Comparison of ENCODE assay signal across 7 mouse cellular contexts in genomic region chr4:86749361-86749841, GRCm38 (mm10). TPM values are rescaled to one million over a fixed set of nuclear protein-coding genes. Genes with fewer than 3 reads are reported as not detected.
DNase-seq lines count a peak whose midpoint lies in the region; ATAC-seq and TF ChIP-seq lines count a peak whose summit lies in the region.

No protein-coding gene starts in this region.

- ATAC-seq in G1E (ENCODE audit: extremely low read depth, insufficient number of reproducible peaks, low FRiP score, poor library complexity, severe bottlenecking) = no peak
- no peak for ATAC-seq in embryonic facial prominence, embryonic 12.5 days (ENCODE audit: insufficient number of reproducible peaks, insufficient read depth, low FRiP score, low TSS enrichment)
- ATAC-seq in limb, embryonic 12.5 days (ENCODE audit: insufficient number of reproducible peaks, insufficient read depth, low FRiP score, low TSS enrichment, low read depth) = 0 out of 2 replicates have a peak, but pooled peaks have one; percentile 20
- ATAC-seq in midbrain, embryonic 16.5 days = no peak

- H3K9me3 ChIP-seq in G1E (replicated peaks) = no peaks in the 10 kb centered on the region
- H3K9me3 ChIP-seq in embryonic facial prominence, embryonic 12.5 days = no peaks in the 10 kb centered on the region
- H3K9me3 ChIP-seq in limb, embryonic 12.5 days = no peaks in the 10 kb centered on the region
- H3K9me3 ChIP-seq in midbrain, embryonic 16.5 days (replicated peaks; ENCODE audit: control insufficient read depth, low read length, poor library complexity, severe bottlenecking) = no peaks in the 10 kb centered on the region

- H3K4me1 ChIP-seq in G1E (ENCODE audit: insufficient read depth, low read depth, low read length) = peaks cover 35% of the 10 kb centered on the region
- peaks cover 16% of the 10 kb centered on the region for H3K4me1 ChIP-seq in embryonic facial prominence, embryonic 12.5 days
- H3K4me1 ChIP-seq in limb, embryonic 12.5 days (replicated peaks) = peaks cover 17% of the 10 kb centered on the region
- H3K4me1 ChIP-seq in midbrain, embryonic 16.5 days (ENCODE audit: control insufficient read depth, insufficient read depth, low read length) = peaks cover 14% of the 10 kb centered on the region

- H3K9ac ChIP-seq in embryonic facial prominence, embryonic 12.5 days = peak overlapping the region; percentile 94
- H3K9ac ChIP-seq in limb, embryonic 12.5 days (replicated peaks) = peak overlapping the region; percentile 95
- H3K9ac ChIP-seq in midbrain, embryonic 16.5 days (ENCODE audit: low read depth, low read length) = peak overlapping the region; percentile 97

- H3K4me3 ChIP-seq in G1E (ENCODE audit: low read depth, low read length) = peak overlapping the region; percentile 88
- H3K4me3 ChIP-seq in embryonic facial prominence, embryonic 12.5 days = peak overlapping the region; percentile 98
- peak overlapping the region; percentile 98 for H3K4me3 ChIP-seq in limb, embryonic 12.5 days (replicated peaks)
- peak overlapping the region; percentile 95 for H3K4me3 ChIP-seq in midbrain, embryonic 16.5 days (ENCODE audit: low read depth, low read length)

- under 1% methylated on average over 13 of the region's 13 CpGs for WGBS in embryonic facial prominence, embryonic 12.5 days
- 2% methylated on average over 13 of the region's 13 CpGs for WGBS in limb, embryonic 12.5 days
- WGBS in midbrain, embryonic 16.5 days = under 1% methylated on average over 13 of the region's 13 CpGs

- TF ChIP-seq CTCF in G1E (IDR thresholded peaks at IDR 0.05; ENCODE audit: low read depth, low read length) = no peak

- H3K36me3 ChIP-seq in G1E (replicated peaks) = peaks cover 7% of the 10 kb centered on the region
- H3K36me3 ChIP-seq in embryonic facial prominence, embryonic 12.5 days = no peaks in the 10 kb centered on the region
- no peaks in the 10 kb centered on the region for H3K36me3 ChIP-seq in limb, embryonic 12.5 days
- H3K36me3 ChIP-seq in midbrain, embryonic 16.5 days (ENCODE audit: control insufficient read depth, insufficient read depth, low read length) = no peaks in the 10 kb centered on the region

- H3K27ac ChIP-seq in embryonic facial prominence, embryonic 12.5 days = no peak overlapping the region
- H3K27ac ChIP-seq in limb, embryonic 12.5 days = no peak overlapping the region
- no peak overlapping the region for H3K27ac ChIP-seq in midbrain, embryonic 16.5 days (ENCODE audit: low read length)

- intact Hi-C loops in heart, postnatal 10 days (cut with DNase I) = no loop called here

- H3K4me2 ChIP-seq in embryonic facial prominence, embryonic 12.5 days (replicated peaks) = peak overlapping the region; percentile 81
- H3K4me2 ChIP-seq in limb, embryonic 12.5 days = peak overlapping the region; percentile 85
- H3K4me2 ChIP-seq in midbrain, embryonic 16.5 days (ENCODE audit: low read length) = peak overlapping the region; percentile 64

- H3K27me3 ChIP-seq in G1E (ENCODE audit: insufficient read depth, low read length) = peaks cover 1% of the 10 kb centered on the region; the same call in 1 of the 2 replicates
- no peaks in the 10 kb centered on the region for H3K27me3 ChIP-seq in embryonic facial prominence, embryonic 12.5 days
- H3K27me3 ChIP-seq in limb, embryonic 12.5 days = no peaks in the 10 kb centered on the region; the same call in 1 of the 2 replicates
- H3K27me3 ChIP-seq in midbrain, embryonic 16.5 days (ENCODE audit: control insufficient read depth, insufficient read depth, low read depth, low read length) = no peaks in the 10 kb centered on the region

- DNase-seq in CD4-positive, CD25-positive, alpha-beta regulatory T cell, adult 2 months (ENCODE audit: low read depth, low spot score) = peak; percentile 41
- DNase-seq in G1E (ENCODE audit: low spot score) = peak; percentile 16
- DNase-seq in heart, postnatal 10 days = peak; percentile 33 to 34
- DNase-seq in thymus, postnatal 10 days (ENCODE audit: low spot score in 2 of 2) = peak; percentile 13 to 20

RNA-seq across cellular contexts. Expression of gene Dennd4c, which starts 1.0 kb away (rescaled TPM):
- 33.3 and 53.3 TPM in 2 replicates for total RNA-seq in G1E (2014; fragmentation: Nextera tagmentation)
- total RNA-seq in G1E (2017) = 26.6 and 30.3 TPM in 2 replicates
- 3.2 and 3.4 TPM in 2 replicates for polyA plus RNA-seq in G1E (2012)
- polyA plus RNA-seq in embryonic facial prominence, embryonic 12.5 days (2016; fragmentation: Nextera tagmentation; extraction: Ambion mirVana) = 9.2 and 10.0 TPM in 2 replicates
- 10 to 100 TPM; 34.2 to 34.8 TPM for total RNA-seq in heart, postnatal 10 days (2021)
- 9.3 and 9.9 TPM in 2 replicates for polyA plus RNA-seq in limb, embryonic 12.5 days (2016; fragmentation: Nextera tagmentation; extraction: Ambion mirVana)
- 2.1 and 3.9 TPM in 2 replicates for polyA plus RNA-seq in midbrain, embryonic 16.5 days (2015; fragmentation: Nextera tagmentation; extraction: Ambion mirVana)
